Mouse (Mus musculus): ENCODE results near the gene Mesp2. TPM values are rescaled to one million over a fixed set of nuclear protein-coding genes. Genes with fewer than 3 reads are reported as not detected.
"Not testable (repeated sequence)": the region's sequence is repeated elsewhere in the genome, so short reads cannot be mapped to it uniquely, and the experiment has no call there.

Gene Mesp2
- polyA plus RNA-seq, 1 experiment from 2014 or later = 1.3 TPM

DNA sequence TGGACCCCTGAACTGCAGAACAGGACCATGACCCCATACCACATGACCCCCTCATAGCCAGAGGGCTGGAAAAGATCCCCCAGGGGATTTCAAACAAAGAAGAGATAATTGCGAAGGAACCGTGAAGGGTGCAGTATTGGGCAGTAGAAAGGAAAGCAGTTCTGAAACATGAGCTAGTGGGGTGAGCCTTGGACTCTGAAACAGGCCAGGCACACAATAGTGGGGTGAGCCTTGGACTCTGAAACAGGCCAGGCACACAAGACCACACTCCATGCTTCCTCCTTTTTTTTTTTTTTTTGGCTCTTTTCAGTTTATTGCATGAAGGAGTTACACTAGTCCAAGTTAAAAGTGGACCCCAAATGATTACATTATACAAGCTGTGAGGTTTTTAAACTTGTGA is 20.7 kb upstream of the Mesp2 start:
- Histone ChIP-seq H3K27me3 (peaks cover 47% of the 10 kb centered on the region), H3K4me1 (replicated peaks) (peaks cover 17% of the 10 kb centered on the region)
- not testable (repeated sequence) for H3K4me3 ChIP-seq; H3K9me3 ChIP-seq; H3K27ac ChIP-seq (replicated peaks); H3K9ac ChIP-seq; H3K4me2 ChIP-seq; H3K36me3 ChIP-seq; ATAC-seq (ENCODE audit: low FRiP score, low read depth)
- WGBS = 21% methylated on average over 2 of the region's 2 CpGs

DNA sequence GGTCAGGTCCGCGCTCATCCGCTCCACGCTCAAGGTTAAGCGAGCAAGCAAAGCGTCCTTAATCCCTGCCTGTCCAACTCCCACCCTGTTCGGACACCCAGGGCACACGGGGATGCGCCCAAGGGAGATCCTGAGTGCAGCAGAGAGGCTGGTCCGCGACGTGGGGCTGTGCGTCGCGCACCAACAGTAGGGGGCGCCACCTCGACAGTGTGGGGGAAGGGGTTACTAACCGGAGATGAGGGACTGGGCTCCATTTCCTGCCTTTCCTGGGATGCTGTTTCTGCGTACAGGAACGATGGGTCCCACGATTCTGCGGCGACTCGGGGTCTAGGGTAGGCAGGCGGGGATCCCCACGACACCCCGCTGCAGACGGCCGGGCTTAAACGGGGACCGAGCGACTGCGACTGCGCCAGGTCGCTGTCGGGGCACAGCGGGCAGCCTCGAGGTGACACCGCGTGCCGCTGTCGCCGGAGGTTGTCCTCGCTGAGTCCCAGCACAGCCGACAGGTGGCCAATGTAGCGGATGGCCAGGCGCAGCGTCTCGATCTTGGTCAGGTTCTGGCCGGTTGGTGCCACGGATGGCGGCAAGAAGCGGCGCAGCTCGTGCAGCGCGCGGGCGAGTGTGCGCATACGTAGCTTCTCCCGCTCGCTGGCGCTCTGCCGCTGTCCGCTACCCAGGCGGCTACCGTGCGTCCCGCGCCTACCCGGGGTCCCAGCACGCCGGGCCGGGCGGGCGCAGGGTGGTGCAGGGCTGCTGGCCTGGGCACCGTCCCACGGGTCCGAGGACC is 17.7 kb upstream of the Mesp2 start:
- Histone ChIP-seq H3K27me3 (peaks cover 50% of the 10 kb centered on the region), H3K9ac (peak overlapping the region; percentile 45), H3K36me3 (no peaks in the 10 kb centered on the region), H3K4me1 (replicated peaks) (peaks cover 17% of the 10 kb centered on the region), H3K9me3 (no peaks in the 10 kb centered on the region), H3K27ac (replicated peaks) (no peak overlapping the region), H3K4me3 (peak overlapping the region; percentile 44), H3K4me2 (peak overlapping the region; percentile 65)
- ATAC-seq (ENCODE audit: low FRiP score, low read depth) = peak; percentile 55
- 1% methylated on average over 74 of the region's 80 CpGs for WGBS

DNA sequence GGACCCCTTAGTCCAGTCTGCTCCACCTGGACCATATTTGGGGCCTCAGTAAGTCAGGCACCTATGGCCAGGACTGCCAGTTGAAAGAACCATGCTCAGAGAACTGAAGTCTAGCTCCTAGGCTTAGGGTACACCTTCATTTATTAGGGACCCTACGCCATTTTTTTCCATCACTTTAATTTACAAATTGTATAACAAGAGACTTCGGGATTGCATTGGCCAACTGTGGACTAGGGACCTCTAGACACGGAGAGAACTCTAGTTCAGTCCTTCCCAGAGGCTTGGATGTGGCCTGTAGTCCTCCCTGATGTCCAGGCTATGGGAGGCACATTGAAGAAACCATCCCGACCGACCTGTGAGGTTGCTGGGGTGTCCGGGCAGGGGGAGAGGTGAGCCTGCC is 16.8 kb upstream of the Mesp2 start, which contains the start of gene Mesp1:
Gene Mesp1, minus strand, starts transcription at position 101 of the 400 bp plus-strand sequence.
- peak within 1 kb of the TSS; percentile 65 for H3K4me2 ChIP-seq
- ATAC-seq (ENCODE audit: low FRiP score, low read depth) = no peak

DNA sequence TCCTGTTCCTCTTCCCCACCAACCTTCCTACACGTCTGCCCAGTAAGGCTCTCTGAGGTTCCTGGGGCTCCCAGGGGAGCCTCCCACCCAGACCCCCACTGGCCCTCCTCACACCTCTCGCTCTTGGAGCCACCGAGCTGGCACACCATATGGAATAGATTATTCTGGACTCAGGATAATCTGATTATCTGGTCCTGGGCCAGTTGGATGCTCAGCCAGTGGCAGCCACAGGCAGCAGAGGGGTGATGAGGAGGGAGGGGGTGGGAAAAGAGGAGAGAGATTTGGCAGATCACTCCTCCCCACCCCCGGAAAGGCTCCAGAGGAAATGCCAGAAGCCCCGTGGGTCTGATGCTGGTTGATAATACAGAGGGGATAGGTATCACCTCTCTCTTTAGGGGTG is 11.9 kb upstream of the Mesp2 start:
- no peaks in the 10 kb centered on the region for H3K9me3 ChIP-seq

More for the DNA sequence above, 16.8 kb upstream of the Mesp2 start, which contains the start of gene Mesp1:
- H3K36me3 ChIP-seq = no peaks in the 10 kb centered on the region
- peaks cover 50% of the 10 kb centered on the region for H3K27me3 ChIP-seq
- H3K4me1 ChIP-seq (replicated peaks) = peaks cover 17% of the 10 kb centered on the region
- 77% methylated on average over 6 of the region's 6 CpGs for WGBS
- no peaks in the 10 kb centered on the region for H3K9me3 ChIP-seq
- no peak within 1 kb of the TSS for H3K27ac ChIP-seq (replicated peaks)
- H3K4me3 ChIP-seq = peak within 1 kb of the TSS; percentile 44
- H3K9ac ChIP-seq = peak within 1 kb of the TSS; percentile 45

DNA sequence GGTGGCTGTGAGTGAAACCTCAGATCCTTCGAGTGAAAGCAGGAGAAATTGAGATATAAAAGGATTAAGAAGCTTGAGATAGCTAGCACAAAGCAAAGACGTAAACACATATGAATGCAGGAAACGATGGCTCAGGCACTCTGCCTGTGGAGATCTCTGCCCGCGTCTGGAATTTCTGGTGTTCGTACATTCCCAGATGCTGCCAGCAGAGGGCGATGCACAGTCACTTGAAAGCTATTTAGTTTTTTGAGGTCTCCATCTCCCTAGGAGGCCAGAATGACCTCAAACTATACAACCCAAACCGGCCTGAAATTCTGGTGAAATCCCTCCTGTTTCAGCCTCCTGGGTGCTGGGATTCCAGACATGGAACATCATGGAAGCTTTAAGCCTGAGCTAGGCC is 11.5 kb upstream of the Mesp2 start:
- Histone ChIP-seq H3K27ac (replicated peaks) (no peak overlapping the region), H3K9me3 (no peaks in the 10 kb centered on the region), H3K4me1 (replicated peaks) (no peaks in the 10 kb centered on the region), H3K27me3 (peaks cover 9% of the 10 kb centered on the region), H3K4me2 (no peak overlapping the region), H3K36me3 (no peaks in the 10 kb centered on the region), H3K4me3 (no peak overlapping the region), H3K9ac (no peak overlapping the region)
- ATAC-seq (ENCODE audit: low FRiP score, low read depth) = no peak
- WGBS = 3% methylated on average over 8 of the region's 8 CpGs

More for the DNA sequence above, 11.9 kb upstream of the Mesp2 start:
- Histone ChIP-seq H3K4me3 (no peak overlapping the region), H3K36me3 (no peaks in the 10 kb centered on the region), H3K27ac (replicated peaks) (no peak overlapping the region), H3K27me3 (peaks cover 13% of the 10 kb centered on the region), H3K4me2 (no peak overlapping the region), H3K4me1 (replicated peaks) (no peaks in the 10 kb centered on the region), H3K9ac (no peak overlapping the region)
- no peak for ATAC-seq (ENCODE audit: low FRiP score, low read depth)
- 32% methylated on average over 5 of the region's 5 CpGs for WGBS

DNA sequence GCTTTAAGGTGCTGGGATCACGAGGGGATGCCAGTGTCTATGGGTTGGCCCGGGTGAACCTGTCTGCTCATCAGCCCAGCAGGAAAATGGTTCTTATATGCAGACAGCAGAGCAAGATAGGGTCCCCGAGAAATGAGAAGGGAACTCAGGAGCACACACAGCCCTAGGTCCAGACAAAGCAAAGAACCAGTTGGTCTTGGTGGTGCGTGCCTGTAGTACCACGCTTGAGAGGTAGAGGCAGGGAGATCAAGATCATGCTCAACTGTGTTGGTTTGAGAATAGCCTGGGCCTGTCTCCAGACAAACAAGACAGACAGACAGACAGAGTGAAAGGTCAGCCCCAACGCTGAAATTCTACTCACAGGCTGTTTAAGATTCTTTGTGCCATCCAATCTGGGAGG is 11.0 kb upstream of the Mesp2 start:
- Histone ChIP-seq H3K9ac (no peak overlapping the region), H3K9me3 (no peaks in the 10 kb centered on the region), H3K27me3 (0 out of 2 replicates have a peak, but pooled peaks cover 5% of the 10 kb centered on the region), H3K4me1 (replicated peaks) (no peaks in the 10 kb centered on the region), H3K4me3 (no peak overlapping the region), H3K4me2 (no peak overlapping the region), H3K36me3 (no peaks in the 10 kb centered on the region), H3K27ac (replicated peaks) (no peak overlapping the region)
- no peak for ATAC-seq (ENCODE audit: low FRiP score, low read depth)
- WGBS = 74% methylated on average over 6 of the region's 6 CpGs

DNA sequence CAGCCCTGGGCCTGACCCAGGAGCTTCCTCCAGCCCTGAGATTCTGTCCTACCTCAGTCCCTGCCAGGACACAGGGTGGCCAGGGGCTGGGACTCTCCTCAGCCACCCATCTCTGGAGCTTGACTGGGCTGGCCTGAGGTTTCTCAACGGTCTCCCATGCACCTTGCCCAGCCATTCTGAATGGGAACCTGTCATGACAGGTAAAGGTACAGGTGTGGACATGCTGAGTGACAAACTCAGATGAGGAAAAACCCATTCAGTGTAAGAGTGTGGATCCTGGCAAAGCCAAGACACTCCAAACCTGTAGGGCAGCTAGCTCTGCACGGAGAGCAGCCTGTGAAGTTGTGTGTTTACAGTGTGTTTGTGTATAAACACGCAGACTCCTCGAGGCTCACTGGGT is 10.2 kb upstream of the Mesp2 start:
- Histone ChIP-seq H3K9me3 (no peaks in the 10 kb centered on the region), H3K4me1 (replicated peaks) (no peaks in the 10 kb centered on the region), H3K9ac (no peak overlapping the region), H3K27me3 (no peaks in the 10 kb centered on the region), H3K36me3 (no peaks in the 10 kb centered on the region), H3K27ac (replicated peaks) (no peak overlapping the region), H3K4me3 (no peak overlapping the region), H3K4me2 (no peak overlapping the region)
- 92% methylated on average over 4 of the region's 4 CpGs for WGBS
- ATAC-seq (ENCODE audit: low FRiP score, low read depth) = no peak

DNA sequence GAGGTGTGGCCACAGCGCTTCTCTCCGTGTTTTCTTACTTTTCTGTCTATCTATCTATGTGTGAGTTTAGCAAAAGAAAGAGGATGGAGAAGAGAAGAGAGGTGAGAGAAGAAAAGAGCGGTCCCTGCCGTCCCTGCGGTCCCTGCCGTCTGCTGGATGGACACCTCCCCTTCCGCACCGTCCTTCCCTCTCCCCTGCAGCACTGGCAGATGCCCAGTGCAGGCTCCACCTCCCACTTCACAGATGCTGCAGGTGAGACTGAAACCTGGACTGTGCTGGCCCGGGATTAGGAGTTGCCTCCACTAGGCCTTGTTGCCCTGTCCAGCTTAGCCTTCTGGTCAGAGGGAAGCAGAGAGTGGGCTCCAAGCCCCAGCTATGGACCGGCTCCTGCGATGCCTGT is 9.1 kb upstream of the Mesp2 start:
- Histone ChIP-seq H3K4me2 (no peak overlapping the region), H3K27me3 (no peaks in the 10 kb centered on the region), H3K9ac (no peak overlapping the region), H3K4me1 (replicated peaks) (no peaks in the 10 kb centered on the region), H3K36me3 (no peaks in the 10 kb centered on the region), H3K9me3 (no peaks in the 10 kb centered on the region), H3K27ac (replicated peaks) (no peak overlapping the region), H3K4me3 (no peak overlapping the region)
- ATAC-seq (ENCODE audit: low FRiP score, low read depth) = no peak
- 82% methylated on average over 11 of the region's 11 CpGs for WGBS

DNA sequence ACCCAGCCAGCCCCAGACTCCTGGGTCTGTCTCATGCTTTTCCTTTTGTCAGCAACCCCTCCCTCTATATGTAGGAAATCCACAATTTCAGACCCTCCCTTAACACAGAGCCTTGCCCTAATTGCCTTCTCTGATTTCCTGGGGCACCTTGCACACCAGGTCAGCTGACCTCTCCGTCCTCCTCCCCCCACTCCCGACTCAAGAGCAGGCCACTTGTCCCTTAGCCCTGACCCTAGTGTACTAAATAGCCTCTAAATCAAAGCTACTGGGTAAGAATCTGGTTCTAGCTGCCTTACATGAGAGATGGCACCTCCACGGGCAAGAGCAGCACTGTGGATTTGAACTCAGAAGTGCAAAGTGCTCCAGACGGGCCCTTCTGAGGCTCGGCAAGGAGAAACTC is 8.5 kb upstream of the Mesp2 start:
- no peaks in the 10 kb centered on the region for H3K27me3 ChIP-seq
- no peak for ATAC-seq (ENCODE audit: low FRiP score, low read depth)
- no peaks in the 10 kb centered on the region for H3K36me3 ChIP-seq
- H3K9me3 ChIP-seq = no peaks in the 10 kb centered on the region
- no peak overlapping the region for H3K4me3 ChIP-seq
- no peak overlapping the region for H3K27ac ChIP-seq (replicated peaks)
- no peak overlapping the region for H3K9ac ChIP-seq
- no peak overlapping the region for H3K4me2 ChIP-seq
- WGBS = 80% methylated on average over 5 of the region's 5 CpGs
- no peaks in the 10 kb centered on the region for H3K4me1 ChIP-seq (replicated peaks)

DNA sequence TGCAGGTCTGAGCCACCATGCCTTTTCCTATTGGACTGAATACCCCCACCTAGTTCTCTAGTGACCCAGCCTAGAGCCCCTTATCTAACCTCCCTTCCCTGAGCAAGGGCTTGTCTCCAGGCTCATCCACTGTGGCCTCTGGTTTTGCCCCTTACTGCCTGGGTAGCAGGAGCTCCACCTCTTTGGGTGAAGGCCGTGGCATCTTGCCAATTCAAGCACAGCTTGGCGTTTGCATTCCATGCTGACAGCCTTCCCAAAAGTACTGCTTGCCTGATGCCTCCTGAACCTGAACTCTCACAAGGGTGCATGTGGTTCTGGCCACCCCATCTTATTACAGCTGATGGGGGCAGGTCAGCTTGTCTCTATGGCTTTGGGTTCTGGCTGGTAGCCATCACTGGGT is 6.6 kb upstream of the Mesp2 start:
- H3K4me2 ChIP-seq = no peak overlapping the region
- no peak overlapping the region for H3K4me3 ChIP-seq
- no peaks in the 10 kb centered on the region for H3K4me1 ChIP-seq (replicated peaks)
- no peaks in the 10 kb centered on the region for H3K27me3 ChIP-seq
- H3K9ac ChIP-seq = no peak overlapping the region
- 50% methylated on average over 2 of the region's 2 CpGs for WGBS
- H3K27ac ChIP-seq (replicated peaks) = no peak overlapping the region
- ATAC-seq (ENCODE audit: low FRiP score, low read depth) = no peak
- H3K36me3 ChIP-seq = no peaks in the 10 kb centered on the region
- H3K9me3 ChIP-seq = no peaks in the 10 kb centered on the region

DNA sequence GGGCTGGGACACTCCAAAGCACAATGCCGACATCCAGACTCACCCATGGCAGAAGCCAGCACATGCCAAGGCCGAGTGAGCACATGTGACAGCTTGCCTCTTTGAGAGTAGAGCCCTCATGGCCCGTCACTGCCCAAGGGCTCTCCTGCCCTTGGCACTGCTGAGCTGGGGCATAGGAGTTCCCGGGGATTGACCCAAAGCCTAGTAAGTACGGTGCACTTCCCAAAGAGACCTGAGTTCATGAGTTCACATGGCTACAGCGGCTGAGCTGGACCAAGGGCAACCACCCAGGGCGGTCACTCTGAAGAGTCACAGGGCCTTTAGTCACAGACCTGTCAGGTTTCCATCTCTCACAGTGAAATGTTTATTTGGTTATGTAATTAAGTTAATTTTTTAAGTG is 2.0 kb upstream of the Mesp2 start:
- WGBS = 86% methylated on average over 7 of the region's 7 CpGs
- no peak overlapping the region for H3K9ac ChIP-seq

DNA sequence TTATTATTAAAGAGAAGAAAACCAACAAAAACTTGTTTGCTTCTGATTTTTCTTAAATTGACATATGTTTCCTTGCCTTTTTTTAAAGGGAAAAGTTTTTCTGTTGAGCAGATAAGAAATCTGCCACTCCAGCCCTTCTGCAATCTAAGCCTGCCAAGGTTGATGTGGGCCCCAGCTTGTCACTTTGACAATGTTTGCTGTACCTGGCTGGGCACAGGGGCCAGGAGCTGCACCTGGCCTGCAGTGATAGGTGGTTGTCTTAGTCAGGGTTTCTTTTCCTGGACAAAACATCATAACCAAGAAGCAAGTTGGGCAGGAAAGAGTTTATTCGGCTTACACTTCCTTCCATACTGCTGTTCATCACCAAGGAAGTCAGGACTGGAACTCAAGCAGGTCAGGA is 2.9 kb downstream of the Mesp2 start:
- no peak overlapping the region for H3K27ac ChIP-seq (replicated peaks)
- no peak overlapping the region for H3K4me2 ChIP-seq
- no peak for ATAC-seq (ENCODE audit: low FRiP score, low read depth)
- no peak overlapping the region for H3K4me3 ChIP-seq
- WGBS = 82% methylated on average over 1 of the region's 1 CpGs
- peaks cover 10% of the 10 kb centered on the region for H3K4me1 ChIP-seq (replicated peaks)
- H3K9me3 ChIP-seq = no peaks in the 10 kb centered on the region
- H3K9ac ChIP-seq = no peak overlapping the region
- 0 out of 2 replicates have a peak, but pooled peaks cover 7% of the 10 kb centered on the region for H3K27me3 ChIP-seq
- no peaks in the 10 kb centered on the region for H3K36me3 ChIP-seq

More for the DNA sequence above, 2.0 kb upstream of the Mesp2 start:
- peaks cover 7% of the 10 kb centered on the region for H3K4me1 ChIP-seq (replicated peaks)
- H3K36me3 ChIP-seq = no peaks in the 10 kb centered on the region
- no peaks in the 10 kb centered on the region for H3K9me3 ChIP-seq
- H3K4me3 ChIP-seq = no peak overlapping the region
- H3K27ac ChIP-seq (replicated peaks) = no peak overlapping the region
- 0 out of 2 replicates have a peak, but pooled peaks cover 7% of the 10 kb centered on the region for H3K27me3 ChIP-seq
- no peak for ATAC-seq (ENCODE audit: low FRiP score, low read depth)
- no peak overlapping the region for H3K4me2 ChIP-seq

Measured in hindbrain, embryonic 15.5 days (tissue).